Mouse (Mus musculus): ENCODE data around the gene Gse1. TPM values are rescaled to one million over a fixed set of nuclear protein-coding genes. Genes with fewer than 3 reads are reported as not detected.

The Gse1 gene
- polyA plus RNA-seq, 1 experiment from 2014 or later, result 6.4 TPM

DNA sequence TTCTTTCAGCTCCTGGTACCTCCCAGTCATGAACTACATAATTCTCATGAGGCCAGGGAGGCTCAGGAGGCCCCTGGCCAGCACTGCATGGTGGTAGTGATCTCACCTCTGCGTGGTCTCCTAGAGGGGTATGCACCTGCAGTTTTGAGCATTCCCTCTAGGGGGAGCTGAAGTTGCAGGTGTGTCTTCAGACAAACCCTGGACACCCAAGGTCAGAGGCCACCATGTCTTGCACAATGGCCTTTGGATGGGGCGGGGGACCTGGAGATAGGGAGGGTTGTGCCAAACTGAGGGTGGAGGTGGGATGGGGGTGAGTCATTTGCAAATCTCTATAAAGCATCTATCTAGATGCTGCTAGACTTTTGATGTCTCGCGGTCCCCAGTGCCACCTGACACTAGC is 87.4 kb downstream of the Gse1 start:
- Histone ChIP-seq H3K9ac (ENCODE audit: low read depth, low read length) (no peak overlapping the region), H3K27me3 (replicated peaks; ENCODE audit: control insufficient read depth, insufficient read depth, low read length) (no peaks in the 10 kb centered on the region), H3K36me3 (ENCODE audit: control insufficient read depth, insufficient read depth) (no peaks in the 10 kb centered on the region), H3K4me3 (ENCODE audit: low read depth, low read length) (no peak overlapping the region), H3K4me1 (replicated peaks; ENCODE audit: control insufficient read depth, insufficient read depth, low read length) (no peaks in the 10 kb centered on the region), H3K4me2 (replicated peaks; ENCODE audit: low read depth) (no peak overlapping the region), H3K9me3 (ENCODE audit: control insufficient read depth) (no peaks in the 10 kb centered on the region), H3K27ac (ENCODE audit: low read depth, low read length) (no peak overlapping the region)
- WGBS, result 73% methylated on average over 4 of the region's 4 CpGs
- TF ChIP-seq CTCF (IDR thresholded peaks at IDR 0.05; ENCODE audit: low read depth), result peak; percentile 61
- no peak for ATAC-seq

DNA sequence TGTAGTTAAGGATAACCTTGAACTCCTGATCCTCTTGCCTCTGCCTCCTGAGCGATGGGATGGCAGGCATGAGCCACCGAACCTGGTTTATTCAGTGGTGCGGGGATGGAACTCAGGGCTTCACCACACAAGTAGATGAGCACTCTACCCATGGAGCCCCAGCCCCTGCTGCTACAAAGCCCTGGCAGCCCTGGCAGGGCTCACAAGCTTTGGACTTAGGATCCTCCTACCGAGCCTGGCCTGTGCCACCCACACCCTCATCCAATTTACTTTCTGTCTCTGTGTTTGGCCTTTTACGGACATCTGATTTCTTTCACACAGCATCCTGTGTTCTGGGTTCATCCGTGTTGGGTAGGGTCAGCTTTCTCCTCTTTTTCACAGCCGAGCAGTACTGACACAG is 88.5 kb downstream of the Gse1 start:
- Histone ChIP-seq H3K27ac (ENCODE audit: low read depth, low read length) (no peak overlapping the region), H3K4me1 (replicated peaks; ENCODE audit: control insufficient read depth, insufficient read depth, low read length) (no peaks in the 10 kb centered on the region), H3K9ac (ENCODE audit: low read depth, low read length) (no peak overlapping the region), H3K4me3 (ENCODE audit: low read depth, low read length) (no peak overlapping the region), H3K4me2 (replicated peaks; ENCODE audit: low read depth) (no peak overlapping the region), H3K9me3 (ENCODE audit: control insufficient read depth) (no peaks in the 10 kb centered on the region), H3K27me3 (replicated peaks; ENCODE audit: control insufficient read depth, insufficient read depth, low read length) (no peaks in the 10 kb centered on the region), H3K36me3 (ENCODE audit: control insufficient read depth, insufficient read depth) (no peaks in the 10 kb centered on the region)
- ATAC-seq, result no peak
- no peak for TF ChIP-seq CTCF (IDR thresholded peaks at IDR 0.05; ENCODE audit: low read depth)
- 87% methylated on average over 7 of the region's 7 CpGs for WGBS

GRCm38 (mm10) chr8:120317118-120317824 is 89.0 kb downstream of the Gse1 start:
- Histone ChIP-seq H3K9me3 (ENCODE audit: control insufficient read depth) (no peaks in the 10 kb centered on the region), H3K9ac (ENCODE audit: low read depth, low read length) (no peak overlapping the region), H3K27ac (ENCODE audit: low read depth, low read length) (no peak overlapping the region), H3K4me2 (replicated peaks; ENCODE audit: low read depth) (no peak overlapping the region), H3K27me3 (replicated peaks; ENCODE audit: control insufficient read depth, insufficient read depth, low read length) (no peaks in the 10 kb centered on the region), H3K4me1 (replicated peaks; ENCODE audit: control insufficient read depth, insufficient read depth, low read length) (no peaks in the 10 kb centered on the region), H3K36me3 (ENCODE audit: control insufficient read depth, insufficient read depth) (no peaks in the 10 kb centered on the region), H3K4me3 (ENCODE audit: low read depth, low read length) (no peak overlapping the region)
- TF ChIP-seq CTCF (IDR thresholded peaks at IDR 0.05; ENCODE audit: low read depth), result no peak
- WGBS, result 85% methylated on average over 21 of the region's 21 CpGs
- ATAC-seq, result no peak

DNA sequence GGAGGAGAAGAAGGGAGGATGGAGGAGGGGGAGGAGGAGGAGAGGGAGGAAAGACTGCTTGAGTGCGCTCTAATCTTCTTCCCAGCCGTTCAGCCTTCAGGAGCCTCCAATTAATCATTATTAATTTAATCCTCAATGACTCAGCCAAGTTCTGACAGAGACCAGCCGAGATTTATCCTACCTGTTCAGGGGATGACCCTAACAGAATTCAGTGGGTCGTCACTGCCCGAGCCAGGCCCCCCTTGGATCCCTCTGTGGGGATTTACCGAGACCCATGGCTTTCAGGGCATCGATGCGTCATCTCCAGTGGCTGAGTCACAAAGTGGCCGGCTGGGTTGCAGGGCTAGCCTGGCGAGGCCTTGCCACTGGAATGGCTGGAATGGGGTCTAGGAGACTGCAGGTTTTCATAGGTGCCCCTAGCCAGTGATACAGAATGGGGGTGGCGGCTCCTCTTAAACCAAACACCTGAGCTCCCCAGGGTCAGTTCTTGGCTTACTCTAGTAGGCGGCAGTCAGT is 90.3 kb downstream of the Gse1 start:
- 68% methylated on average over 12 of the region's 12 CpGs for WGBS

GRCm38 (mm10) chr8:120319449-120319848 is 91.2 kb downstream of the Gse1 start:
- Histone ChIP-seq H3K9me3 (ENCODE audit: control insufficient read depth) (no peaks in the 10 kb centered on the region), H3K9ac (ENCODE audit: low read depth, low read length) (no peak overlapping the region), H3K36me3 (ENCODE audit: control insufficient read depth, insufficient read depth) (no peaks in the 10 kb centered on the region), H3K27me3 (replicated peaks; ENCODE audit: control insufficient read depth, insufficient read depth, low read length) (no peaks in the 10 kb centered on the region), H3K4me2 (replicated peaks; ENCODE audit: low read depth) (no peak overlapping the region), H3K4me3 (ENCODE audit: low read depth, low read length) (no peak overlapping the region), H3K4me1 (replicated peaks; ENCODE audit: control insufficient read depth, insufficient read depth, low read length) (0 out of 2 replicates have a peak, but pooled peaks cover 3% of the 10 kb centered on the region), H3K27ac (ENCODE audit: low read depth, low read length) (no peak overlapping the region)
- TF ChIP-seq CTCF (IDR thresholded peaks at IDR 0.05; ENCODE audit: low read depth), result peak; percentile 100
- WGBS, result 26% methylated on average over 7 of the region's 7 CpGs
- ATAC-seq, result peak; percentile 71

More for the DNA sequence above, 90.3 kb downstream of the Gse1 start:
- TF ChIP-seq CTCF (IDR thresholded peaks at IDR 0.05; ENCODE audit: low read depth), result no peak
- H3K4me1 ChIP-seq (replicated peaks; ENCODE audit: control insufficient read depth, insufficient read depth, low read length), result 0 out of 2 replicates have a peak, but pooled peaks cover 3% of the 10 kb centered on the region
- H3K27me3 ChIP-seq (replicated peaks; ENCODE audit: control insufficient read depth, insufficient read depth, low read length), result no peaks in the 10 kb centered on the region
- ATAC-seq, result no peak
- no peaks in the 10 kb centered on the region for H3K36me3 ChIP-seq (ENCODE audit: control insufficient read depth, insufficient read depth)
- H3K9me3 ChIP-seq (ENCODE audit: control insufficient read depth), result no peaks in the 10 kb centered on the region
- no peak overlapping the region for H3K27ac ChIP-seq (ENCODE audit: low read depth, low read length)
- no peak overlapping the region for H3K4me3 ChIP-seq (ENCODE audit: low read depth, low read length)
- H3K9ac ChIP-seq (ENCODE audit: low read depth, low read length), result no peak overlapping the region
- no peak overlapping the region for H3K4me2 ChIP-seq (replicated peaks; ENCODE audit: low read depth)

DNA sequence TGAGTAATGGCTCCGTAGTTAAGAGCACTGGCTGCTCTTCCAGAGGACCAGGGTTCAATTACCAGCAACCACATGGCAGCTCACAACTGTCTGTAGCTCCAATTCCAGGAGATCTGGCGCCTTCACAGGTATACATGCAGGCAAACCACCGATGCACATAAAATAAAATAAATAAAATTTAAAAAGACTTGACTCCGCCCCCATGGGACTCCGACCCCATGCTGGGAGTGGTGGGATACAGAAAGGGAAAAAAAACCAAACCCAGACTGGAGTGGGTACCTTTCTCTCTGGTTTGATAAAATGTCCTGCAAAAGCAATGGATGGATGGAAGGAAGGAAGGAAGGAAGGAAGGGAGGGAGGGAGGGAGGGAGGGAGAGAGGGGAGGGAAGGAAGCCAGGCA is 91.9 kb downstream of the Gse1 start:
- TF ChIP-seq CTCF (IDR thresholded peaks at IDR 0.05; ENCODE audit: low read depth), result no peak
- no peak overlapping the region for H3K27ac ChIP-seq (ENCODE audit: low read depth, low read length)
- no peak overlapping the region for H3K9ac ChIP-seq (ENCODE audit: low read depth, low read length)
- no peak overlapping the region for H3K4me2 ChIP-seq (replicated peaks; ENCODE audit: low read depth)
- no peaks in the 10 kb centered on the region for H3K27me3 ChIP-seq (replicated peaks; ENCODE audit: control insufficient read depth, insufficient read depth, low read length)
- no peaks in the 10 kb centered on the region for H3K9me3 ChIP-seq (ENCODE audit: control insufficient read depth)
- ATAC-seq, result no peak
- H3K4me3 ChIP-seq (ENCODE audit: low read depth, low read length), result no peak overlapping the region
- 82% methylated on average over 5 of the region's 5 CpGs for WGBS
- 0 out of 2 replicates have a peak, but pooled peaks cover 3% of the 10 kb centered on the region for H3K4me1 ChIP-seq (replicated peaks; ENCODE audit: control insufficient read depth, insufficient read depth, low read length)
- H3K36me3 ChIP-seq (ENCODE audit: control insufficient read depth, insufficient read depth), result no peaks in the 10 kb centered on the region
